Mouse (Mus musculus) cerebellum, postnatal 14 days (tissue): ENCODE measurements around the gene H1f0.

Experiments
- DNase-seq, 2 experiments: peaks; one replicate each; pipeline ENCODE4 v3.0.0; 2021; ENCODE audit warnings: mixed read lengths in 2 of 2

Gene H1f0

GRCm38 (mm10) chr15:79028237-79028738 is at the start of gene H1f0:
H1f0 (plus strand) TSS chr15:79028450.
- peak; percentile 98 to 99 for DNase-seq

GRCm38 (mm10) chr15:78978875-78979274 is 49.4 kb upstream of the H1f0 start:
- no peak for DNase-seq

- peak; percentile 47 to 63 for DNase-seq
Measured at GRCm38 (mm10) chr15:78980084-78980483, 48.2 kb upstream of the H1f0 start.

GRCm38 (mm10) chr15:78982658-78983435 is 45.4 kb upstream of the H1f0 start:
- peak; percentile 80 to 84 for DNase-seq

- peak; percentile 37 to 39 for DNase-seq
Measured at GRCm38 (mm10) chr15:78983436-78984285, 44.6 kb upstream of the H1f0 start.

- no peak for DNase-seq
Measured at GRCm38 (mm10) chr15:78984286-78984778, 43.9 kb upstream of the H1f0 start.

GRCm38 (mm10) chr15:78986536-78987220 is 41.6 kb upstream of the H1f0 start:
- DNase-seq, result peak; percentile 79 to 82

GRCm38 (mm10) chr15:78988499-78988971 is 39.7 kb upstream of the H1f0 start:
- peak; percentile 98 to 100 for DNase-seq

- peak in 1 of 2 experiments; percentile 36 for DNase-seq
Measured at GRCm38 (mm10) chr15:78989152-78990092, 38.8 kb upstream of the H1f0 start.

- no peak for DNase-seq
Measured at GRCm38 (mm10) chr15:78990093-78990463, 38.2 kb upstream of the H1f0 start.

- no peak for DNase-seq
Measured at GRCm38 (mm10) chr15:78990970-78991525, 37.2 kb upstream of the H1f0 start.

- DNase-seq, result peak in 1 of 2 experiments; percentile 50
Measured at GRCm38 (mm10) chr15:78992235-78992634, 36.0 kb upstream of the H1f0 start.

- no peak for DNase-seq
Measured at GRCm38 (mm10) chr15:78992925-78993324, 35.3 kb upstream of the H1f0 start.

- DNase-seq, result no peak
Measured at GRCm38 (mm10) chr15:78995916-78996315, 32.3 kb upstream of the H1f0 start.

- no peak for DNase-seq
Measured at GRCm38 (mm10) chr15:78996663-78997062, 31.6 kb upstream of the H1f0 start.

GRCm38 (mm10) chr15:78998348-78998747 is 29.9 kb upstream of the H1f0 start:
- no peak for DNase-seq

GRCm38 (mm10) chr15:78999586-78999985 is 28.7 kb upstream of the H1f0 start:
- DNase-seq, result peak; percentile 37 to 51

- DNase-seq, result peak; percentile 49 to 55
Measured at GRCm38 (mm10) chr15:79000357-79000791, 27.9 kb upstream of the H1f0 start.

GRCm38 (mm10) chr15:79001559-79001958 is 26.7 kb upstream of the H1f0 start:
- no peak for DNase-seq

GRCm38 (mm10) chr15:79002036-79002435 is 26.2 kb upstream of the H1f0 start:
- DNase-seq, result peak; percentile 53 to 54

- no peak for DNase-seq
Measured at GRCm38 (mm10) chr15:79003079-79003478, 25.2 kb upstream of the H1f0 start.
